Mouse (Mus musculus) fibroblast of lung, adult 2 months (primary cell): ENCODE measurements around the gene Igf1r.

ENCODE experiments used
- DNase-seq: peaks from one replicate; pipeline ENCODE4 v3.0.0-alpha.2; 2011; ENCODE audit warnings: low read depth

Gene Igf1r

DNA sequence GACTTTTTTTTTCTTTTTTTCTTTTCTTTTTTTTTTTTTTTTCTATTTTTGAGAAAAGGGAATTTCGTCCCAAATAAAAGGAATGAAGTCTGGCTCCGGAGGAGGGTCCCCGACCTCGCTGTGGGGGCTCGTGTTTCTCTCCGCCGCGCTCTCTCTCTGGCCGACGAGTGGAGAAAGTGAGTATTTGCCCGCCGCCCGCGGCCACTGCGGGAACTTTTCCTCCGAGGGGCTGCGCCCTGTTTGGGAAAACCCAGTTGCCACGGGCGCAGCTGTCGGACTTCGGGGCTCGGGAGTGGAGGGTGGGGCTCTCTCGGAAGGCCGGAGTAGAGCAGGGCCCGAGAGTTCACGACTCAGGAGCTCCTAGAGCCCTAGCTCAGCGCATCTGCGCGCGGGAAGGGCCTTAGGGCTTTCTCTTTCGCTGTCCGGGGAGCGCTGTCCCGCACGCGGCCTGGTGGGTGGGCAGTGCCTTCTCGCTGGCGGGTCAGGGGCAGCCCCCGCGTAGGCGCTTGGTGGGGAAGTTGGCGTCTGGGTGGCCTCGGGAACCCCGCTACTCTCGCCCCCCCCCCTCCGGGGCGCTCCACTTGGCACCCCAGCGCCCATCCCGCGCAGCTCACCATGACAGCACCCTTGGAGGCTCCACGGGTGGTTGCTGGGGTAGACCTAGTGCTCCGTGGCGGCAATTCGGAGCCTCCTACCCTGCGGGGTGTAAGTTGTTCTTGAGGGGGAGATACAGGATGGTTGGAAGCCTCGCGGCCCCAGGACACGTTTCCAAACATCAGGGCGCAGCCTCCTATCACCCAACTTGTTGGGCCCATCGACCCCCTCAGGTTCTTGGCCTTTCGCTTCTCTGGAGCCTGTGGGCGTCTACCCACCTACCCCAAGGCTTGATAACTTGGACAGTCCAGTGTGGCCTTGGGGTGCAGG lies at the start of gene Igf1r:
Gene Igf1r (plus strand): TSS at position 51 of the 924 bp plus-strand sequence.
- DNase-seq, result no peak

DNA sequence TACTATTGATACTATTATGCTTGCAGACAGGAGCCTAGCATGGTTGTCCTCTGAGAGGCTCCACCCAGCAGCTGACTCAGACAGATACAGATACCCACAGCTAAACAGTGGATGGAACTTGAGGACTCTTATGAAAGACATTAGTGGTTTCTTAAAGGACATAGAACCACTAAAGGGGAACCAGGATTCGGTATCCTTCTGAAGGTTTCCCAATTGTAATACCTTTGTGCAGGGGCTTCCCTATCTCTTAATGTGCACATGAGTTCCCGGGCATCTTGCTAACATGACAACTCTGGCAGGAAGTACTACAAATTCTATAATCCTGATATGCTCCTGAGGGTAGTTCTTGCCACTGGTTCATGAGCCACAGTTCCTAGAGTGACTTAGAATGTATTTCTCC lies 46.3 kb upstream of the Igf1r start:
- no peak for DNase-seq

DNA sequence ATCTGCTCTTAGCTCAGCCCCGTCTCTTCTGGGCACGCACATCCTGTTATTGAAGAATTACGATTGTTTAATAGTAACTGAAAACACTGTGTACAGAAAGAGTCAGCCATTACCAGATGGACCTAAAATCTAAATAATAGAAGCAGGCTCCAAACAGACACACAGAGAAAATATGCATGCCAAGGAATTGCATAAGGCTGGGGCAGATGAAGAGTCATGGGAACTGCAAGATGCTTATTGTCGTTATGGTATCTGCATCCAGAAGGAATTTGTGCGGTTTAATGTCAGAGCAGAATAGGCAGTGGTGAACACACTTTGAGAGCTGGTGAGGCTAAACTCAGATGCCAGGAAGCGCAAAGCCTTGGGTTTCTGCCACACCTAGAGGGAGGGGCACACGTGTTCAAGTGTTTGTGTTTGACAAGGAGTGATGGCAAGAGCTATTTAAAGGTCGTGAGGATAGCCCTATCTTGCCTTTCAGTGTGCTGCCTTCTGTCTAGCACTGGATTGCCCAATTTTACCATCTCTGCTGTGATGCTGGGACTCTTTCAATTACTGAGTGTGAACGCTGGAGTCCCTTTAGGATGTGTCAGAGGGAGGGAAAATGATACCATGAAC lies 44.7 kb upstream of the Igf1r start:
- no peak for DNase-seq

DNA sequence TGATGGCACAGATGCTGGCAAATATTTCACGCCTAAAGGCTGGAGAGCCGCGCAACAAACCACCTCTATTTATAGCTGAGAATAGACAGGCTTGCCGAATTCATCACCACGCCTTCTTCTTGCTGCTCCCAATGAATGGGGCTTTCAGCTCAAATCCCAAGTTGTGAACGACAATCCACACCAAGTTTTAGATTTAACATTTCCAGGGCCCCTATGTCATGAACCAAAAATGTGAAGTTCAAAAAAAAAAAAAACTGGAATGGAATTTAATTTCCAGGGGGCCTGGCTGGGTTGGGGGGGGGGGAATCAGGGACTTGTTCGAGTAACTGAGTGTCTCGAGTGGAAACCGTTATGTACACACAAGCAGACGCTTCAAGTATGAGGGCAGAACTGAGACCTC lies 42.1 kb upstream of the Igf1r start:
- no peak for DNase-seq

DNA sequence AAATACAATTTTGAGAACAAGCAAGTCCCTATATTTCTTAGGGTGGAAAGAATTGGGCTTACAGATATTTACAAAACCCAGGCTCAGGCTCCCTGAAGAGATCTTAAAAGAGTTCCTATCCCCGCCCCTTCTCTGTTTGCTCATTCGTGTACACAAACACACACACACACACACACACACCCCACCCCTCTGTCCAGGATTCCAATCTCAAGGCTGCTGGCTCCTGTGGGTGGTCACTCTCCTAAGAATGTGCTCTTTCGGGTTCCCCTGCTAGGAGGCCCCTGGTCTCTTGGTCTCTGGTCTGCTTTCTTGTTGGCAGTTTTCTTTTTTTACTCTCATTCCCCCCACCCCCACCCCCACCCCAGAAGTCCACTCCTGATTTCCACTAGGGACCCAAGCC lies 41.7 kb upstream of the Igf1r start:
- no peak for DNase-seq

DNA sequence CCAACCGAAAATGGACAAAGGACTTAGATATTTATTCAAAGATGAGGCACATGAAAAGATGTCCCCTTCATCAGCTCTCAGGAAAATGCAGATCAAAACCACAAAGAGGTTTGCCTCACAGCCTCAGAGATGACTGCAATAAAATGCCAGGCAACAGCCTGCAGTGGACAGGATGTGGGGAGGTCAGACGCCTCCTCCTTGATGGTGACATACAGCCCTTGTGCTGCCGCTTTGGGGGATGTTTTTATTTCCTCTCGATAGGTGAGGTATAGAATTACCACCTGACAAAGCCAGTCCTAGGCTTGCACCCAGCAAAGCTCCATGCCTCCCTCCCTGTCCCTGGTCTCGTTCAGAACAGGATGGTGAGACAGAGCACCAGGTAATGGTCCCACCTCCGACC lies 40.8 kb upstream of the Igf1r start:
- DNase-seq, result no peak

DNA sequence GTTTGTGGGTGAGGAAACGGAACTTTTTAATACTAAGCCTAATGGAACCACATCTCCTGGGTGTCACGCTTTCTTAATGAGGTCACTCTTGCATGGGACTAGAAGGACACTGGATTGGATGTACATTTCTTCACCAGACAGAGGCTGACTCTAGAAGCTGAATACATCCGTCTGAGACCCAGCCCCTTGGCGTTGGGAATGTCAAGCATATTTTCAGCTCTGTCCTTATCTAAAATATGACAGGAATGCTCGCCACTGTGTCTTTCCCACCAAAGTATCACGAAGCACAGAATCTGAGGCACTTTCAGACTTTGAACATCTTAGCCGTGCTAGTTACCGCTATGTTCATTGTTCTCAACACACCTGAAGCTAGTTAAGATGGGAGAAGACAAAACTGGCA lies 35.7 kb upstream of the Igf1r start:
- DNase-seq, result no peak

DNA sequence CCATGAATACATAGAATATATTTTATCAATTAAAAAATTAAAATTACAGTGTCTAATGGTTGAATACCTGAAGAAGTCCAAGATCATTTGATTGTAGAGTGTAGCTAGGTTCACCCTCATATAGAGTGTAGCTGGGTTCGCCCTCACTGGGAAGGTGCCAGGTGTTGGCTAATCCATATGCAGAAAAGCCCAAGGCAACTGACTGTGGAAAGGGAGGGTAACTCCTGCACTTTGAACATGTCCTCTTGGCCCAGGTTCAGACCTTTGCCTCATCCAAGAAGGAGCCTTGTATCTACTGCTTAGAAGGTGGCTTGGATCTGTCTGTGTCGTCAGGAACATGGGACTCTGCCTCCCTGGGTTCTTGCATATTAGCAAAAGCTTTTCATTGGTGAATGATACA lies 34.9 kb upstream of the Igf1r start:
- no peak for DNase-seq

DNA sequence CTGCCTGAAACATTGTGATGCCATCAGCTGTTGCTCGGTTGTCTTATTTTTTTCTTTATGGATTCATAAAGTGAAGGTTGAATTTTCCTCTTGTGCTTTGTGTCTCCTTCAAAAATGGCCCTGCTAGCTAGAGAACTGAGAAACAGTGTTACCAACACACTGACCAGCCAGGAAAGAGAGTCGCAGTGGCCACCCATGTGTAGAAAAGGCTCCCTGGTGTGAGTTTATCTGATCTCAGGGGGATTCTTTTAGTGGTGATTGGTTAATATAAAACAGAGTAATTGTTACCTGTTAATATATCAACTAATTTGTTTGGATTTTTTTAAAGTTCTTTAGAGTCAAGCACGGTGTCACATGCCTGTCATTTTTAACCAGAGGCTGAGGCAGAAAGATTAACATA lies 33.2 kb upstream of the Igf1r start:
- no peak for DNase-seq

DNA sequence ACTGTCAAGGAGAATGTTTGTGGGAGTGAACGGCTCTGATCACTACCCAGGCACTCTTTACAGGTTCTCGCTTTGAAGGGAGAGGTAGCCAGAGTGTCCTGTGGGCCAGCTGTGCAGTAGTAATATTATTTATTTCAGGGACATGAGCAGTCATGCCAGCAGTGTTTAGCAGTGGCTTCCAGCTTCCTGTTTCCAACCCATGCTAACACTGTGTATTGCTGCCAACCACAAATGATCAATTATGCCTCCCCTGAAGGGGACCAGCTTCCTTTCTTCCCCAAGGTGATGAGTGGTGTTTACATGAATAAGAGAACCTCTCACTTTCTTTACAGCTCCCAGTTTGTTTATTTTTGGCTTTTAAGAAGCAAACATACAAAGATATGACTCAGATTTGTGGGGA lies 28.4 kb upstream of the Igf1r start:
- no peak for DNase-seq

DNA sequence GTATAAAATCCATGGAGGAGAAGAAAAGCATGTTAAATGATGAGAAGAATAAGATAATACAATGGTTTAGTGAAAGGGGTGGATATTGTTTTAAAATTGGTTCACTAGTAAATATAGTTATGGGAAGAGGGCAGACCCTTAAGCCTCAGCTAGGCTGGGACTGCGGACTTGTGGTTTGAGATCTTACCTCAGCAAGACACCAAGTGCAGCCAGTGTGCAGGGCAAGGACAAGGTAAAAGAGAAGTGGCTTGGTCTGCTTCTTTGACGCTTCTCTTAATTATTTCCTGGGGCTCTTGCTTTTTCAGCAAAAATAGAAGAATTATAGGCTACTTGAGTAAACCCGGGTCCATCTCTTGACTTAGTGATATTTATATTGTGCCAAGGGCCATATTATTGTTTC lies 22.5 kb upstream of the Igf1r start:
- DNase-seq, result no peak

DNA sequence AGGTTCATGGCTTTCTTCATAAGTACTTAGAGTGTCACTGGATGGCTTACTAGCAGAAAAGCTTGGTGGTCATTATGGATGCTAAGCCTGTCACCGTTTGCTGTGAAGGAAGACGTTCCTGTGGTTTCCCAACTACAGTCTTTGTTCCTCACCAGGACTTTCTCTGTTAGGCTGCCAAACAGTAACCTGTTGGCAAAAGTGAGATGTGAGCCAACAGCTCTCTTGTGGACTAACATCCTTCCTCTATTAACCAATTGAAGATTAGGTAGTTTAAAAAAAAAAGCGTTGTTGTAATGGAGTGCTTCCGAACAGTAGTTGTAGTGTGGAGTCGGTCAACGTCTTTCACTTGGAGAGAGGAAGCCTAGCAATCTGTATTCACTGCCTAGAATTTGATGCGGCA lies 15.8 kb upstream of the Igf1r start:
- no peak for DNase-seq

DNA sequence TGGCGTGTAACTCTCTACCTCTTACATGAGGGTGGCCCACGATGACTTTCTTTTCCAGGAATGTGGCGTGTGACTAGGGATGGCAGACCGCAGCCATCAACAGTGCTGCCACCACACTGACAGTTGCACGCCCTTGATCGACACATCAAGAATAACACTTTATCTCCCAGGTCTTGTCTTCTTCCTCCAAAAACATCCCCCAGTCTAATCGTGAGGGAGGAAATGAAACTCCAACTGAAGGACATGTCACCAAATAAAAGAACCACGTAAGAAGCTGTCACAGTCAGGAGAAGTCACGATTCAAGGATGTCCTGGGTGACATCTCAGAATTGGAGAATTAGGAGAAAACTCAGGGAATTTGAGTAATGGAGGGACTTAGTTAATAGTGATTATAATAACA lies 8.8 kb upstream of the Igf1r start:
- no peak for DNase-seq

DNA sequence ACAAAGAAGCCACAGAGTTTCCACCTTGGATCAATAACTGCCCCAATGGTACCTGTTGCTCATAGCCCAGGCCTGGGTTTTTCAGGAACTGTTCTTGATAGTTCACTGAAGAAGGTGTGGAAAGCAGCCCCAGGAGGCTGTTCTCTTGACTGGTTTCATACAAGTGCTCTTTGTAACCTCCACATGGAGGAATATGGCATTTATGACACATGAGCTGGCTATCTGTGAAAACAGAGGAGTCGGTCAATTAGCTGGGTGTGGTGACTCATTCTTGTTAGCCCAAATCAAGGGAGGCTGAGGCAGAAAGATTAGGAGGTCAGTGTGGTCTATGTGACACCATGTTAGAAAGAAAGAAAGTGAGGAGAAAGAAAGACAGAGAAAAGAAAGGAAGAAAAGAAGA lies 5.7 kb upstream of the Igf1r start:
- DNase-seq, result no peak

DNA sequence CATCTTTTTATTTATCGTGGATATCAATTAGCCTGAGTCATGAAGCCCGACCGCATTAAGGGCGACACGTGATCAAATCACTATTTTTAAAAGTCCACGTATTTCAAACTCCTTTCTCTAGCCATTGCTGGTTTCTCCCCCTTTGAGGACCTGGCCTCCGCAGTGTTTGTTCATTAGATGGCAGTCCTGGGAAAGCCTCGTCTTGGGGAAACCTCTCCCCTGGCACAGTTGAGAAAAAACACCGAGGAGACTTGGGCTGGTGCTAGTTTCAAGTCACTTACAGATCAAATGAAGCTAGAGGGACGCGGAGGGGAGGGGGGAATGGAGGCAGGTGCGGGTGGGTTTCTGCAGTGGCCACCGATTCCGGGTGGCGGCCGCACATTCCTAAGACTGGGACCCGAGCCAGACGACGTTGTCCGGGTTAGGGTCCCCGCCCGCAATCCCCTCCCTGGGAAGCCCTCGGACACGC lies 2.2 kb upstream of the Igf1r start:
- DNase-seq, result no peak

DNA sequence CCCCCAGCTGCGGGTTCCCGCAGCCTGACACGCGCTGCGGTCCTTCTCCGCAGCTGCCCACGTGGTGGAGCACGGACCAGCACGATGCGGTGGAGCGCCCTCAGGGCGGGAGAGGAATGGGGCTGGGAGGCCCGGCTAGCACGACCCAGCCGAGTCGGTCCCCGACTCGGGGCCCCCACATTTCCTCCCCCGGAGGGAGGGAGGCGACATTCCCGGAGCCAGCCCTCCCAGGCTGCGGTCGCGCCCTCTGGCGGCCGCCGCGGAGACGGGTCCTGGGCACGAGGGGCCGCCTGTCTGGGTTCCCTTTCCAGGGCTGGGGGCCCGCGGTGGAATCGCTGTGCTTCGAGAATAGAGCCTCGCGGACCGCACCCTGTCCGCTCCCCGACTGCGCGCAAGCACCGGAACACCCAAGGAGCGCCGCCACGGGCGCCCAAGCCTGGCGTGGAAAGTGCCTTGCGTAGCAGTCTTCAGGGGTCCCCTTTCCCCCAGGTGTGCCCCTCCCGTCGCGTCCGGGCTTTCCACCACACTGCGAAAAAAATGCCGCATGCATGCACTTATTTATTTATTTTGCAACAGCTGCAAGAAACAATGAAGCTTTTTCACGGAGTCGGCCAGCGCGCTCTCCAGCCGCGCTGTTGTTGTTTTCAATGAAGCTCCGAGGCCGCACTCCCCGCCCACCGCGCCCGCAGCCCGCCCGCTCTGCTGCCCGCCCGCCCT lies 1.7 kb upstream of the Igf1r start:
- no peak for DNase-seq

DNA sequence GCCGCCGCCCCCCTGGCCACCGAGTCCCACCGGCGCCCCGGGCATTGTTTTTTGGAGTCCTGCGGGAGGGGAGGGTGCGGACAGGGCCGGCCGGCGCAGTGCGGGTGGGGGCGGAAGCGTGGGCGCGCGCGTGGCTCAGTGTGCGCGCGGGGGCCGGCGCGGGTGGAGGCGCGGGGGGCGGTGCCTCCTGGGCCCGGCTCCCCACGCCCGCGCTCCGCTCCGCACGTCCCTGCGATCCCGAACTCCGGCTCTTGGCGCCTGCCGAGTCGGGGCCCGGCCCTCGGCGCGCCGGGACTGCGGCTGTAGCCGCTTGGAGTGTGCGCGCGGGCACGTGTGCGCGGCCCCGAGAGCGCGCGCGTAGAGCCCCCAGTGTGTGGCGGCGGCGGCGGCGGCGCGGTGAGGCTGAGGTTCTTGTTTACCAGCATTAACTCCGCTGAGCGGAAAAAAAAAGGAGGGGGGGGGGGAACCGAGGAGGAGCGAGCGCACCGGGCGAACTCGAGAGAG lies 1.0 kb upstream of the Igf1r start:
- DNase-seq, result peak; percentile 69

DNA sequence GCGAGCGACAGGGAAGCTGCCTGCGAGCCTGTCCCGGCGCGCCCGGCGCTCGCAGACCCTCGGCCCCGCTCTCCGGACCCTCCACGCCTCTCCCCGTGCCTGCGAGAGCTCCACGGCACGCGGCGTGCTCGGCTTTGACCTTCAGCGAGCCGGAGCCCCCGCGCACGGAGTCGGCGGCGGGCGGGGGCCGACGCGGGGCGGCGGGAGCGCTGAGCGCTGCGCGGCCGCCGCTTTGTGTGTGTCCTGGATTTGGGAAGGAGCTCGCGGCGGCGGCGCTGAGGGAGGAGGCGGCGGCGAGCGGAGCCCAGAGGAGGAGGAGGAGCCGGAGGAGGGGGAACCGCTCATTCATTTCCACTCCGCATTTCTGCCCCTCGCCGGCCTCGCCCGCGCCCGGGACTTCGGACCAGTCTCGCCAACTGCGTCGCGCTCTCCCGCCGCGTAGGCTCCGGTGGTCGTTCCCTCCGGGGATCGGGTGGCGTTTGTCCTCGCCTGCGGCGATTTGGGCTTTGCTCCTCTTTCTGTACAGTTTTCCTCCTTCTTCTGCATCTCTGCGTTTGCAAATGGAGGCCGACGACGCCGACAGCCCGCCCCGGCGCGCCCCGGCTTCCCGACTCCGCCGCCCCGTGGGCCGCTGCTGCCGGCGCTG lies 468 bp upstream of the Igf1r start:
- no peak for DNase-seq

DNA sequence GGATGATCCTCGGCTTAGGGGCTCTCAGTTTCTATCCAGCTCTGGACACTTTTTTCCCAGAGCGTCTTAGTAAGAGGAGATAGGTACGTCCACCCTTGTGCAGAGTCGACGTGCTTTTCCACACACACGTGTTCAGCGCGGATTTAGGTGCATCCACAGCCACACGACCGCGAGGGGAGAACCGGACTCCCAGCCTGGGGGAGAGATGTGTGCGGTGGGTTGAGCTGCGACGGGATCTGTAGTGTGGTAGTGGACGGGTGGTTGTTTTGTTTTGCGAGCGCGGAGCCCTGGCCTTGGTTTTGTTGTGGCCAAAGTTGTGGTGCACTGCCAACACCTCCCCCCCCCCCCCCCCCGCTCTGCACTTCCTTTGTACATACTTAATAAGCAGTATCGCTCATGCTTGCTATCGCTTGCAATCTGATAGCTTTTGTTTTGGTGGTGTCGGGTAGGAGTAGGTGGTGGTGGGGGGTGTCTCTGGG lies 1.2 kb downstream of the Igf1r start:
- DNase-seq, result no peak

DNA sequence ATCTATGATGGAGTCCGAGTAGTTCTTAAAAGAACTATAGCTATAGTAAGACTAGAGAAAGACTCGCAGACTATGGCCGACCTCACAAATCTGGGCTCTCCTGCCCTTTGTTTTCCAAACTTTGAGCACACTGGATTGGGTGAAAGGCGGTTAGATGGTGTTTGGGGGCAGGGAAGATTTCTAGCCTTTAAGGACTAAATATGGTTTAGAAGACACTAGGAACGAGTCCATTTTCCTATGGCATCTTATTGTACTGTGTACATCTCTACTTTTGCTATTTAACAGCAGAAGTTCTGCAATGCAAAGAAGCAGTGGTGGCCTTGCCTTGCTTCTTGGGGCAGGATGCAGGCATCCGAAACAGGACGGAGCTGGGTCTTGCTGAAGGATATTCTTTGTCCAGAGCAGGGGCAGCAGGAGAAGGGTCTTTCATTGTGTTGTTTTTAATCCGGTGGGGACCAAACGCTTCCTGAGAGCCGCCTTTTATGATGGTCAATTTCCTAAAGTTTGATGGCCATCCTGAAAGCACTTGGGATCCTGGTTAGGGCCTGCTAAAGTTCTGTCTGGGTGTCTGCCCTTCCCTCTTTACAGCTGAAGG lies 2.1 kb downstream of the Igf1r start:
- no peak for DNase-seq

DNA sequence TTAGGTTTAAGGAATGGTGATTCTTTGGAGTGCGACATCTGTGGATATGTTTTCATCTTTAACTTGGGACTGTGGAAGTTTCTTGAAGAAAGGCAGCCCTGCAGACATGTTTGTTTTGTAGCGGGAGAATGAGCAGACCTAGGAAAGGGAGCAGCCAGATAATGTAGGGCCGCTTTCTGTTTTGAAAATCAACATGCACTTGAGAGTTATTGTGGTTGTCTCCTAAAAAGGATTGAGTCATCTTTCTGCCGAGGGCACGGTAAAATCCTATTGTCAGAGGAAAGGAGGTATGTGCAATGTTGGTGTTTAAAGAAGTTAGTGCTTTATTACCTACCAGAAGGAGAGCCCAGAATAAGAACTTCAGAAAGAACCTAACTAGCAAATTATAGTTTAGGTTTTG lies 2.6 kb downstream of the Igf1r start:
- no peak for DNase-seq

DNA sequence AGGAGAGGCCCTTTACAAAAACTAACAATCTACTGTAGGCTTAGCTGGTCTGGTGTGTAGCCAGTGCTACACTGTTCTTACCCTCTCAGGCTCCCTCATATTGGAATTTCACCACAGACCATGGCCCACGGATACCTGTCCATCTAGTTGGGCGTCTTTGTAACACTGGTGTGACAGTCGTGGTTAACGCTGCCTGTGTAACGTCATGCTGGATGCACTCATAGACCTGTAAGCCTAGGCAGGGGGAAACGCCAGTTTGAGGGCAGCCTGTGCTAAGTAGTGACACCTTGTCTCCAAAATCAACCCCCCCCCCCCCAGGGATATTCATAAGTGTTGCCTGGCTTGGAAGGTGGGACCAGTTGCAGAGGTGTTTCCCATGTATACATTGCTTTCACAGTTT lies 4.7 kb downstream of the Igf1r start:
- no peak for DNase-seq
